Mouse (Mus musculus): Measurements from ENCODE around the gene Neurl1a. TPM values are rescaled to one million over a fixed set of nuclear protein-coding genes. Genes with fewer than 3 reads are reported as not detected.
A peak's percentile ranks its signal among the peaks of the same experiment; 100 is the strongest.

Neurl1a gene
- polyA plus RNA-seq, 1 experiment from 2014 or later, result 5.0 TPM

DNA sequence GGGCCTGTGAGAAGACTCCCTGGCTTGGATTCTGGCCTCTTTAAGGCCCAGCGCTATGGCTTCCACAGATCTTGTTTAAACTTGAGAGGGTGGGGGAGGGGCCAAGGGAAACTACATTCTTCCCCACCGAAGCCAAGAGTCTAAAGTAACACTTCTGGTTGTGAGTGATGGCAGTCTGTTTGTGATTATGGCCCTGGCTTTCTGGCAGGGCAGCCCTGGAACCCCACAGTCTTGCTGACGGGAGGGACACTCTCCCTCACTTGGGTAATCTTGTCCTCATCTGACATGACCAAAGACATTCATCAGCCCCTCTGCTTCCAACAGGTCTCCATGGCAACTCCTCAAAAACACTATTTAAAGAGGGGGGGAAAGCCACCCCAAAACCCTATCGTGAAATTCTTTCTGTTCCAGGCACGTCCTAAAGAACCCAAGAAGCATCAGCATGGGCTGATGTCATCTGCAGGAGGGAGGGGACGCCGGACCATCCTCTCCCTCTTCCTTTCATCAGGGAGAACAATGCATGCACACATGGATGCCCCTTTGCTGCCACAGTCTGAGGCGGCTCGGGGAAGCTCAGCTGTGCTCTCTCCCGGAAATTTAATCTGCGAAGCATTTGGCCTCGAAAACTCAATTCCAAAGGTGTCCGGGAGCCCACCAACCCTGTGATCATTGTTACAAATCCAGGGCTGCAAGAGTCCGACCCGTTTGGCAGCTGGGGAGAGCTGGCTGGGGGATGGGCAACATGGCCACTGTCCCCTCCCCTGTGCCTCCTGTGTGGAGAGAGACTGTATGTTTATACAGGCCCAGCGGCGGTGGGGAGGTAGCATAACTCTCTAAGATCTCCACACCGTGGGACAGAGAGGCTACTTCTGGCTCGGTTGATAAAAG, 122.9 kb downstream of the Neurl1a start:
- H3K27me3 ChIP-seq (ENCODE audit: control insufficient read depth, insufficient read depth, low read length), result no peaks in the 10 kb centered on the region
- H3K4me2 ChIP-seq (ENCODE audit: low read depth), result peak overlapping the region; percentile 15
- WGBS, result 8% methylated on average over 19 of the region's 19 CpGs

GRCm38 (mm10) chr19:47302191-47302852, 123.7 kb downstream of the Neurl1a start:
- no peak for ATAC-seq (ENCODE audit: insufficient read depth, low FRiP score, low TSS enrichment)
- peaks cover 23% of the 10 kb centered on the region for H3K4me1 ChIP-seq (ENCODE audit: control insufficient read depth, insufficient read depth, low read length)
- H3K4me3 ChIP-seq (ENCODE audit: low read depth, low read length), result no peak overlapping the region
- peak overlapping the region; percentile 15; the same call in 1 of the 2 replicates for H3K4me2 ChIP-seq (ENCODE audit: low read depth)
- H3K9ac ChIP-seq (ENCODE audit: low read length), result peak overlapping the region; percentile 27; the same call in 1 of the 2 replicates
- DNase-seq (ENCODE audit: low spot score), result no peak
- no peaks in the 10 kb centered on the region for H3K27me3 ChIP-seq (ENCODE audit: control insufficient read depth, insufficient read depth, low read length)
- no peaks in the 10 kb centered on the region for H3K36me3 ChIP-seq (ENCODE audit: control insufficient read depth, insufficient read depth, low read length)
- 70% methylated on average over 21 of the region's 21 CpGs for WGBS
- no peaks in the 10 kb centered on the region for H3K9me3 ChIP-seq (ENCODE audit: control insufficient read depth, low read length)
- H3K27ac ChIP-seq (ENCODE audit: low read depth, low read length), result peak overlapping the region; percentile 78

More for the DNA sequence above, 122.9 kb downstream of the Neurl1a start:
- peak overlapping the region; percentile 27 for H3K9ac ChIP-seq (ENCODE audit: low read length)
- peak; percentile 86 for ATAC-seq (ENCODE audit: insufficient read depth, low FRiP score, low TSS enrichment)
- peaks cover 23% of the 10 kb centered on the region for H3K4me1 ChIP-seq (ENCODE audit: control insufficient read depth, insufficient read depth, low read length)
- H3K9me3 ChIP-seq (ENCODE audit: control insufficient read depth, low read length), result no peaks in the 10 kb centered on the region
- no peaks in the 10 kb centered on the region for H3K36me3 ChIP-seq (ENCODE audit: control insufficient read depth, insufficient read depth, low read length)
- peak; percentile 76 for DNase-seq (ENCODE audit: low spot score)
- peak overlapping the region; percentile 78 for H3K27ac ChIP-seq (ENCODE audit: low read depth, low read length)
- no peak overlapping the region for H3K4me3 ChIP-seq (ENCODE audit: low read depth, low read length)

GRCm38 (mm10) chr19:47303128-47303527, 124.5 kb downstream of the Neurl1a start:
- Histone ChIP-seq H3K27me3 (ENCODE audit: control insufficient read depth, insufficient read depth, low read length) (no peaks in the 10 kb centered on the region), H3K9ac (ENCODE audit: low read length) (no peak overlapping the region), H3K9me3 (ENCODE audit: control insufficient read depth, low read length) (no peaks in the 10 kb centered on the region), H3K4me2 (ENCODE audit: low read depth) (no peak overlapping the region), H3K4me3 (ENCODE audit: low read depth, low read length) (no peak overlapping the region), H3K36me3 (ENCODE audit: control insufficient read depth, insufficient read depth, low read length) (no peaks in the 10 kb centered on the region), H3K4me1 (ENCODE audit: control insufficient read depth, insufficient read depth, low read length) (peaks cover 23% of the 10 kb centered on the region), H3K27ac (ENCODE audit: low read depth, low read length) (no peak overlapping the region)
- WGBS, result 94% methylated on average over 10 of the region's 10 CpGs
- no peak for DNase-seq (ENCODE audit: low spot score)
- no peak for ATAC-seq (ENCODE audit: insufficient read depth, low FRiP score, low TSS enrichment)

DNA sequence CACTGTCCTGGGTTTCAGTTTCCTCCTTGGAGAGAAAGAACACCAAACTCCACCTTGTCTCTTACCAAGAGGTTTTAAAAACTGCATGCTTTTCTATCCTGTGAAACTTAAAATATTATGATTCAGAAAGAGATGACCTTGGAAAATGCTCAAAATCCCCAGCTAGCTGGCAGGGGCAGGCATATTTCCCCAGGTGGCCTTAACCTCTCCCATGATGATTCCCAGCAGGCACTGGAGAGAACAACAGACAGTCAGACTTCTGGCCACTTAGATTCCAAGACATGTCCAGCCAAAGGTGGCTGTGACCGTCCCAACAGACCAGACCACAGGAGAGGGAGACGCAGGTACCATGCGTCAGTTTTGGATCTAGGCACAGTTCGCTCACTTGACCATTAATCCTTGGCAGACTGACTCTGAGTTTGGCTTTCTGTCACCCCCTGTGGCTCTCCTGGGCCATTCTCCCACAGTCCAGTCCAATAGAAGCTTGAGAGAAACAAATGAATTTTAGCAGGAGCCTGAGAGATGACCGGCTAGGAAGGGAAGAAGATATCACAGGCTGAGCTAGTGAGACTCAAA, 125.6 kb downstream of the Neurl1a start:
- H3K9ac ChIP-seq (ENCODE audit: low read length), result no peak overlapping the region
- no peak overlapping the region for H3K4me3 ChIP-seq (ENCODE audit: low read depth, low read length)
- 87% methylated on average over 5 of the region's 5 CpGs for WGBS
- ATAC-seq (ENCODE audit: insufficient read depth, low FRiP score, low TSS enrichment), result no peak
- no peaks in the 10 kb centered on the region for H3K36me3 ChIP-seq (ENCODE audit: control insufficient read depth, insufficient read depth, low read length)
- peaks cover 23% of the 10 kb centered on the region for H3K4me1 ChIP-seq (ENCODE audit: control insufficient read depth, insufficient read depth, low read length)
- H3K27ac ChIP-seq (ENCODE audit: low read depth, low read length), result no peak overlapping the region
- no peaks in the 10 kb centered on the region for H3K9me3 ChIP-seq (ENCODE audit: control insufficient read depth, low read length)
- no peak overlapping the region for H3K4me2 ChIP-seq (ENCODE audit: low read depth)
- H3K27me3 ChIP-seq (ENCODE audit: control insufficient read depth, insufficient read depth, low read length), result no peaks in the 10 kb centered on the region
- DNase-seq (ENCODE audit: low spot score), result no peak

DNA sequence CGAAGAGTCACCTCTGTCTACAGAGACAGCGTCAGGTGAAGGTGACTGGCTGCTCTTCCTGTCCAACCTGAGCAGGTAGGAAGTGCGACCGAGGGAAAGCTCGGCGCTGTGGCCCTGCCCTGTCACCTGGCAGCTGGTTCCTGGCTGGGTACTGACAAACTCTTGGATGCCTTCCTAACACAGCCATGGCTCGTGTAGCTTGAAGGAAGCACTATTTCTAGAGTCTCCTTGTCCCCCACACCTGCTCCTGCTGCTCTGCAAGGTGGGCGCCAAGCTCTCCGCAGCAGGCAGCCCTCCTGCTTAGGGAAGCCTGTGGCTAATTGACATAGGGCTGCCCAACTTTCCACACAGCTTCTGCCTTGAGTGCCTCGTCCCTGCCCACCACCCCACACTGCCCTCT, 126.8 kb downstream of the Neurl1a start:
- ATAC-seq (ENCODE audit: insufficient read depth, low FRiP score, low TSS enrichment) (no peak), DNase-seq (ENCODE audit: low spot score) (no peak)
- no peak overlapping the region for H3K4me3 ChIP-seq (ENCODE audit: low read depth, low read length)
- H3K36me3 ChIP-seq (ENCODE audit: control insufficient read depth, insufficient read depth, low read length), result no peaks in the 10 kb centered on the region
- no peaks in the 10 kb centered on the region for H3K27me3 ChIP-seq (ENCODE audit: control insufficient read depth, insufficient read depth, low read length)
- no peaks in the 10 kb centered on the region for H3K9me3 ChIP-seq (ENCODE audit: control insufficient read depth, low read length)
- WGBS, result 91% methylated on average over 10 of the region's 10 CpGs
- no peak overlapping the region for H3K4me2 ChIP-seq (ENCODE audit: low read depth)
- peaks cover 23% of the 10 kb centered on the region for H3K4me1 ChIP-seq (ENCODE audit: control insufficient read depth, insufficient read depth, low read length)
- no peak overlapping the region for H3K27ac ChIP-seq (ENCODE audit: low read depth, low read length)
- no peak overlapping the region for H3K9ac ChIP-seq (ENCODE audit: low read length)

DNA sequence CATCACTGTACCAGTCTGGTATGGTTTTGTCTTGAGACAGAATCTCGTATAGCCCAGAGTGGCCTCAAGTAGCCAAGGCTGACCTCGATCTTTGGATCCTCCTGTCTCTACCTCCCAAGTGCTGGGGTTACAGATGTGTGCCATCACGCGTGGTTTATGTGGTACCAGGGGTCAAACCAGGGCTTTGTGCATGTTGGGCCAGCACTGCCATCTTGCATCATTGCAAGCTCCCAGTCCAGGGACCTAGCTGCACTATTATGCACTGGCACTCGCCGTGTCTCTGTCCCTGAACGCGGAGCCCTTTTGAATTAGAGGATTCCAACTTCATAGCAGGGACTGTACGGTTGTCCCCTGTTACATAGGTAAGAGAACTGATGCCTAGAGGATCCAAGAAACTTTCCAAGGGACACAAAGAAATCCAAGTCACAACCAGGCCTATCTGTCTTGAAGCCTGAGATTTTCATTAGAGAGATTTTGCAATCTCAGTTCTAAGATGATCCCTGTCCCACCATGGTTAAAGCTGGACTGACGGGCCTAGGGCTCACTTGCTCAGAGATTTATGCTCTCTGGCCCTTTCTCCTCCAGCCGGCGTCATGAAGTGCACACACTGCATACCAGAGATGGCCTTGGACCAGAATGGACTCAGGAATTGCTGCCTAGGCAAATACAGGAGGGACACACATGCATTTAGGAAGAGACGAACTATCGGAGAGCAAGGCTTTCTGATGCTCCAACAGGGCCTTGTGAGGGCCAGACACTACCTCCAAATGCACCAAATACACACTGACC, 127.7 kb downstream of the Neurl1a start:
- ATAC-seq (ENCODE audit: insufficient read depth, low FRiP score, low TSS enrichment) (no peak), DNase-seq (ENCODE audit: low spot score) (no peak)
- Histone ChIP-seq H3K4me3 (ENCODE audit: low read depth, low read length) (no peak overlapping the region), H3K27ac (ENCODE audit: low read depth, low read length) (no peak overlapping the region), H3K4me1 (ENCODE audit: control insufficient read depth, insufficient read depth, low read length) (peaks cover 16% of the 10 kb centered on the region), H3K4me2 (ENCODE audit: low read depth) (no peak overlapping the region), H3K27me3 (ENCODE audit: control insufficient read depth, insufficient read depth, low read length) (no peaks in the 10 kb centered on the region), H3K9me3 (ENCODE audit: control insufficient read depth, low read length) (no peaks in the 10 kb centered on the region), H3K36me3 (ENCODE audit: control insufficient read depth, insufficient read depth, low read length) (no peaks in the 10 kb centered on the region), H3K9ac (ENCODE audit: low read length) (no peak overlapping the region)
- 90% methylated on average over 14 of the region's 14 CpGs for WGBS

DNA sequence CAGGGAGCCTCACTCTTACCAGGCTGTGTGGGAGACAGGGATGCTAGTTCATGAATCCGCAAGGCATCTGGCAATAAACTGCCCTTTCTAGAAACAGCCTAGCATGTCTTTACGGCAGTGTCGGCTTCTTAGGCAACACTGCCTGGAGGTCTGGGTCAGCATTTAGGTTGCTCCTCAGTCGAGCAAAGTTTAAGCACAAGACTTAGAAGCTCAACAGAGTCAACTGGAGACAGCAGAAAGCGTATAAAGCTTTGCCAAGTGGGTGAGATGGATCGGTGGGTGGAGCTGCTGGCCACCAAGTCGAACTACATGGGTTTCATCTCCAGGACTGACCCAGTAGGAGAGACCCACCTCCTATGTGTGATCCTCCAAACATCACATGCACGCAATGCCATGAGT, 128.3 kb downstream of the Neurl1a start:
- ATAC-seq (ENCODE audit: insufficient read depth, low FRiP score, low TSS enrichment), result no peak
- no peak overlapping the region for H3K4me3 ChIP-seq (ENCODE audit: low read depth, low read length)
- 89% methylated on average over 8 of the region's 8 CpGs for WGBS
- no peak overlapping the region for H3K4me2 ChIP-seq (ENCODE audit: low read depth)
- peaks cover 10% of the 10 kb centered on the region for H3K4me1 ChIP-seq (ENCODE audit: control insufficient read depth, insufficient read depth, low read length)
- no peak for DNase-seq (ENCODE audit: low spot score)
- H3K27me3 ChIP-seq (ENCODE audit: control insufficient read depth, insufficient read depth, low read length), result no peaks in the 10 kb centered on the region
- H3K9ac ChIP-seq (ENCODE audit: low read length), result no peak overlapping the region
- no peaks in the 10 kb centered on the region for H3K36me3 ChIP-seq (ENCODE audit: control insufficient read depth, insufficient read depth, low read length)
- H3K9me3 ChIP-seq (ENCODE audit: control insufficient read depth, low read length), result no peaks in the 10 kb centered on the region
- H3K27ac ChIP-seq (ENCODE audit: low read depth, low read length), result no peak overlapping the region
